Mouse (Mus musculus): Measurements from ENCODE around the gene Ccdc159. TPM values are rescaled to one million over a fixed set of nuclear protein-coding genes. Genes with fewer than 3 reads are reported as not detected.

Ccdc159 gene
- polyA plus RNA-seq, 1 experiment from 2014 or later: 8.9 TPM

DNA sequence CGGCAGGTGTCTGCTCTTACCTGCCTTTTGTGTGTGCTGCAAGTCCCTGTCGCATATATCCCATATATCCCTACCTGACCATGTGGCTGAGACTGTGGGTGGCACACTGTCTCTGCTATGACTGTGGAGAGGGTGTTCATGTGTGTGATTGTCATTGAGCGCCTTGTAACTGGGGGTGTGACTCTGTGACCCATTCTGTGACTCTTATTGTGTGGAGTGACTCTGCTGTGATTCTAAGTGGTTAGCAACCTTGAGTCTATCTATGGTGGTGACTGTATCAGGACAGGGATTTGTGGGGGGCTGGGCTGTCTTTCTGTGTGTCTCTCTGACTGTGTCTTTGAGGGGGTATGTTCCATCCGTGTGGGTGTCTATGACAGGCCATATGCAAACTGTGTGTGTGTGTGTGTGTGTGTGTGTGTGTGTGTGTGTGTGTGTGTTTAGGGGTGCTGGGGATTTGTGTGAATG lies 10.5 kb downstream of the Ccdc159 start:
- peak overlapping the region; percentile 89 for H3K9ac ChIP-seq
- H3K36me3 ChIP-seq: peaks cover 37% of the 10 kb centered on the region
- H3K27ac ChIP-seq: peak overlapping the region; percentile 90; the same call in 1 of the 2 replicates
- H3K4me2 ChIP-seq: peak overlapping the region; percentile 73
- 78% methylated on average over 4 of the region's 4 CpGs for WGBS
- peaks cover 28% of the 10 kb centered on the region for H3K4me1 ChIP-seq (replicated peaks)
- H3K4me3 ChIP-seq: peak overlapping the region; percentile 75
- no peaks in the 10 kb centered on the region for H3K27me3 ChIP-seq
- peak; percentile 15; the same call in 1 of the 2 replicates for ATAC-seq (ENCODE audit: low FRiP score)
- no peaks in the 10 kb centered on the region for H3K9me3 ChIP-seq

- WGBS: 89% methylated on average over 4 of the region's 4 CpGs
- ATAC-seq (ENCODE audit: low FRiP score): no peak
Measured at GRCm38 (mm10) chr9:21938234-21938855, 11.1 kb downstream of the Ccdc159 start.

GRCm38 (mm10) chr9:21943046-21943445 lies 15.8 kb downstream of the Ccdc159 start:
- H3K9ac ChIP-seq: no peak overlapping the region
- H3K4me2 ChIP-seq: no peak overlapping the region
- peaks cover 20% of the 10 kb centered on the region for H3K4me1 ChIP-seq (replicated peaks)
- ATAC-seq (ENCODE audit: low FRiP score): no peak
- peaks cover 69% of the 10 kb centered on the region for H3K36me3 ChIP-seq
- peaks cover 26% of the 10 kb centered on the region for H3K27me3 ChIP-seq
- H3K4me3 ChIP-seq: no peak overlapping the region
- no peaks in the 10 kb centered on the region for H3K9me3 ChIP-seq
- H3K27ac ChIP-seq: no peak overlapping the region
- WGBS: 83% methylated on average over 12 of the region's 12 CpGs

More at GRCm38 (mm10) chr9:21938234-21938855, 11.1 kb downstream of the Ccdc159 start:
- Histone ChIP-seq H3K4me3 (peak overlapping the region; percentile 75), H3K4me1 (replicated peaks) (peaks cover 28% of the 10 kb centered on the region), H3K27ac (no peak overlapping the region; the same call in 1 of the 2 replicates), H3K27me3 (no peaks in the 10 kb centered on the region), H3K9me3 (no peaks in the 10 kb centered on the region), H3K36me3 (peaks cover 38% of the 10 kb centered on the region), H3K4me2 (peak overlapping the region; percentile 73), H3K9ac (peak overlapping the region; percentile 89)

DNA sequence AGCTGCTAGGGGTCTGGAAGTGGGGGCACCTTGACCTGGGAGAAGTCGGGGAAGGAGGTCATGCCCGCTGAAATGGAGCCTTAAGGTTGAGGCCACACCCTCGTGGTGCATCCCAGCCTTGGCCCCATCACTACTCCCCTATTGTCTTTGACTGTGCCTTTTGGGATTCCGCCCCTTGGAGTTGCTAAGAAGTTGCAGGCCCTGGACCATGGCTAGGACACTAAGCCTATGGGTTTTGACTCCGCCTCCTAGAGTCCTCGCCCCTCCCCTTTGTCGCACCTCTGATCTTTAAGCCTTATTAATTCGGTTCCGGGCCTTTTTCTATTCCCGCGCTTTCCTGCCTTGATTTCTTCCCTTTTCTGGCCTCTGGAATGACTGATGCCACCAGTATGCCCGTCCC lies 16.4 kb downstream of the Ccdc159 start:
- H3K4me3 ChIP-seq: no peak overlapping the region
- no peaks in the 10 kb centered on the region for H3K9me3 ChIP-seq
- H3K4me2 ChIP-seq: no peak overlapping the region
- H3K36me3 ChIP-seq: peaks cover 66% of the 10 kb centered on the region
- H3K9ac ChIP-seq: no peak overlapping the region
- H3K27ac ChIP-seq: no peak overlapping the region
- H3K4me1 ChIP-seq (replicated peaks): peaks cover 14% of the 10 kb centered on the region
- ATAC-seq (ENCODE audit: low FRiP score): no peak
- WGBS: 47% methylated on average over 12 of the region's 12 CpGs
- peaks cover 32% of the 10 kb centered on the region for H3K27me3 ChIP-seq

DNA sequence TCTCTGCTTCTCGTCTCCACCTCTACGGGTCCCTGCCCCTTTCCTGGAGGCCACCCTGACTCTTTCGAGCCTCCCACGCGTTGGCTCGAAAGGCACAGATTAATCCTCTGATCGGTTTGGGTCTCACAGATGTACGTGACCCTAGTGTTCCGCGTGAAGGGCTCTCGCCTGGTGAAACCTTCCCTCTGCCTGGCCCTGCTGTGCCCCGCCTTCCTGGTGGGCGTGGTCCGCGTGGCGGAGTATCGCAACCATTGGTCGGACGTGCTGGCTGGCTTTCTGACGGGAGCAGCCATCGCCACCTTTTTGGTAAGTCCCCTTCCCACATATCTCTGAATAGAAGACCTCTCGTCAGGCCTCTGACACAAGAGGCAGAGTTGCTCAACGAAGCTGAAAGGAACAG lies 17.0 kb downstream of the Ccdc159 start:
- 22% methylated on average over 23 of the region's 23 CpGs for WGBS
- Histone ChIP-seq H3K4me3 (no peak overlapping the region), H3K4me1 (replicated peaks) (peaks cover 8% of the 10 kb centered on the region), H3K4me2 (no peak overlapping the region), H3K9me3 (no peaks in the 10 kb centered on the region), H3K9ac (no peak overlapping the region), H3K27ac (no peak overlapping the region), H3K27me3 (peaks cover 38% of the 10 kb centered on the region), H3K36me3 (peaks cover 63% of the 10 kb centered on the region)
- ATAC-seq (ENCODE audit: low FRiP score): no peak

GRCm38 (mm10) chr9:21947540-21948130 lies 20.4 kb downstream of the Ccdc159 start:
- no peak overlapping the region for H3K4me2 ChIP-seq
- no peak overlapping the region for H3K4me3 ChIP-seq

DNA sequence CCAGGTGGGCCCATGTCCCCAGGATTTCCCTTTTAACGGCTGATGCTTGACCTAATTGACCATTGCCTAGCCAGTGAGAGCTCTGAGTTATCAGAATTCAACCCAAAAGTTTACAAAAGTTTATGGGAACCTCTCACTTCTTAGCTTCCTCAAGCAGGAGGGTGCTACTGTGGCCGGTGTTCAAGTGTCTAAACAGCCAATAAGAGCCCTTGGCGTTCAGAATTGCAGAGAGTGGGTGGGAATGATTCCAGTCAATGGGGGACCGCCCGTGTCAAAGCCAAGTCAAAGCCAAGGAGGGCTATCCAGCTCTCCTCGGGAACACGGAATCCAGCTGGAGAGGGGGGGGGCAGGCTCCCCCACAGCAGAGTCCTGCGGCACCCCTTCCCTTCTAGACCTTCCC lies 20.9 kb downstream of the Ccdc159 start:
- no peaks in the 10 kb centered on the region for H3K9me3 ChIP-seq
- WGBS: 62% methylated on average over 8 of the region's 8 CpGs
- no peak for ATAC-seq (ENCODE audit: low FRiP score)
- no peak overlapping the region for H3K9ac ChIP-seq
- H3K27ac ChIP-seq: no peak overlapping the region
- peaks cover 6% of the 10 kb centered on the region; the same call in 1 of the 2 replicates for H3K4me1 ChIP-seq (replicated peaks)
- no peak overlapping the region for H3K4me3 ChIP-seq
- peaks cover 42% of the 10 kb centered on the region for H3K27me3 ChIP-seq
- H3K36me3 ChIP-seq: peaks cover 31% of the 10 kb centered on the region
- H3K4me2 ChIP-seq: no peak overlapping the region

More at GRCm38 (mm10) chr9:21947540-21948130, 20.4 kb downstream of the Ccdc159 start:
- H3K4me1 ChIP-seq (replicated peaks): 0 out of 2 replicates have a peak, but pooled peaks cover 5% of the 10 kb centered on the region
- H3K9me3 ChIP-seq: no peaks in the 10 kb centered on the region
- H3K9ac ChIP-seq: no peak overlapping the region
- no peak; the same call in 1 of the 2 replicates for ATAC-seq (ENCODE audit: low FRiP score)
- H3K36me3 ChIP-seq: peaks cover 33% of the 10 kb centered on the region
- no peak overlapping the region for H3K27ac ChIP-seq
- WGBS: 7% methylated on average over 28 of the region's 28 CpGs
- peaks cover 42% of the 10 kb centered on the region for H3K27me3 ChIP-seq

DNA sequence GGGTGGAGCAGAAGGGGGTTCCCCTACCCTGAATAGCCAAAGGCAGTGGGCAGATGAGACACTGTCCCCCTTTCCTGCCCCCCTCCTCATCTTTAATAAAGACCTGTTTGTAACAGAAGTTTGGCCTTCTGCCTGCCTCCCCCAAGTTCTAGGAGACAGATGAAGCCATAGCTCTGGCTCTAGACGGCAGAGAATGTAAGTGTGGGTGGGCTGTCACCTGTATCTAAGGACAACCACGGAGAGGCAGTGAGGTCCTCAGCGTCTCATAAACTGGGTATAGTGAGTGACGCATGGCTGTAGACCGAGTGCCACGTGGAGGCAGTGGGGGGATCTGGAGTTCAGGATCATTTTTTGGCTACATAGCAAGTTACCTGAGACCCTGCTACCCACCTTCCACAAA lies 21.5 kb downstream of the Ccdc159 start:
- peaks cover 12% of the 10 kb centered on the region for H3K4me1 ChIP-seq (replicated peaks)
- H3K27me3 ChIP-seq: peaks cover 42% of the 10 kb centered on the region
- peaks cover 31% of the 10 kb centered on the region for H3K36me3 ChIP-seq
- H3K9me3 ChIP-seq: no peaks in the 10 kb centered on the region
- no peak for ATAC-seq (ENCODE audit: low FRiP score)
- H3K4me3 ChIP-seq: no peak overlapping the region
- no peak overlapping the region for H3K27ac ChIP-seq
- H3K4me2 ChIP-seq: no peak overlapping the region
- 66% methylated on average over 6 of the region's 6 CpGs for WGBS
- H3K9ac ChIP-seq: no peak overlapping the region

DNA sequence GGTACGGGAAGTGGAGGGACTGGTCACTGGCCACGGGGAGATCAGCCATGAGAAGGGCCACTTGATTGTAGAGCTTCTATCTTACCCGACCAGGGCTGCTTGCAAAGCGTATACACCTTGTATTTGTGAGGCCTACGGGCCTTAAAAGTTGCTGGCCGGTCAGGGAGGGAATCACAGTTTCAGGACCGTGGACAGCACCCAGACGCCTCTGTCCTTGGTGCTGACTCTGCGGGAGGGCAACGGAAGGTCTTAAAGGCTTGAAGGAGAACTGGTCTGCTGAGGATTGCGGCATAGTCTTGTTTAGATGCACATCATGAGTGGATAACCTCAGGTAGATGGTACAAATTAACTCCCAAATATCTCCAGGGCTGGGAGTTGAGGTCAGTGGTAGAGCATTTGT lies 23.1 kb downstream of the Ccdc159 start:
- Histone ChIP-seq H3K4me1 (replicated peaks) (peaks cover 17% of the 10 kb centered on the region), H3K36me3 (peaks cover 23% of the 10 kb centered on the region), H3K9me3 (no peaks in the 10 kb centered on the region), H3K4me3 (no peak overlapping the region), H3K27ac (no peak overlapping the region), H3K9ac (no peak overlapping the region), H3K4me2 (no peak overlapping the region), H3K27me3 (peaks cover 40% of the 10 kb centered on the region)
- ATAC-seq (ENCODE audit: low FRiP score): no peak
- WGBS: 19% methylated on average over 11 of the region's 11 CpGs

- Histone ChIP-seq H3K27ac (no peak overlapping the region), H3K27me3 (peaks cover 24% of the 10 kb centered on the region), H3K4me3 (no peak overlapping the region), H3K9ac (no peak overlapping the region), H3K36me3 (peaks cover 10% of the 10 kb centered on the region), H3K4me1 (replicated peaks) (peaks cover 24% of the 10 kb centered on the region), H3K9me3 (no peaks in the 10 kb centered on the region), H3K4me2 (no peak overlapping the region)
- 89% methylated on average over 3 of the region's 3 CpGs for whole genome bisulfite sequencing
- no peak for ATAC-seq (ENCODE audit: low FRiP score)
Measured at GRCm38 (mm10) chr9:21951977-21952376, 24.7 kb downstream of the Ccdc159 start.

DNA sequence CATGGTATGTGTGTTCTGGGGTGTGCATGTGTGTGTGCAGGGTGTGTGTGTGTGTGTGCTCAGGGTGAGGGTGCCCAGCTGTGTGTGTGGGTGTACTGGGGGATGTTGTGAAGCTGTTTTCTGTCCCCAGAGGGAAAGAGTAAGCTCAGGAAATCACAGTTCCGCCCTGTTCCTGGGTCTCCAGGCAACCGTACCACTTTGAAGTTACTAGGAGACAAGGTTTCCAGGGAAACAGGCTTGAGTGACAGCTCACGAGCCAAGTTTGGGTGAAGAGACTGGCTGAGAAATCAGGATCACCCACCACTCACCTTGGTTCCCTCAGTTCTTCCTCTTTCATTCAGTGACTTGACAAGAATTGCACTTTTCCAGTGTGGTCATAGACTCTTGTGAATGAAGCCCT lies 26.3 kb downstream of the Ccdc159 start:
- Histone ChIP-seq H3K4me3 (no peak overlapping the region), H3K9ac (no peak overlapping the region), H3K36me3 (peaks cover 4% of the 10 kb centered on the region; the same call in 1 of the 2 replicates), H3K27ac (no peak overlapping the region), H3K4me2 (no peak overlapping the region), H3K4me1 (replicated peaks) (peaks cover 21% of the 10 kb centered on the region), H3K9me3 (no peaks in the 10 kb centered on the region), H3K27me3 (peaks cover 16% of the 10 kb centered on the region; the same call in 1 of the 2 replicates)
- 8% methylated on average over 3 of the region's 3 CpGs for WGBS
- ATAC-seq (ENCODE audit: low FRiP score): no peak

GRCm38 (mm10) chr9:21954635-21955034 lies 27.4 kb downstream of the Ccdc159 start:
- Histone ChIP-seq H3K4me1 (replicated peaks) (peaks cover 21% of the 10 kb centered on the region), H3K4me2 (peak overlapping the region; percentile 59; the same call in 1 of the 2 replicates), H3K27ac (no peak overlapping the region), H3K27me3 (peaks cover 17% of the 10 kb centered on the region), H3K4me3 (peak overlapping the region; percentile 61; the same call in 1 of the 2 replicates), H3K9ac (no peak overlapping the region), H3K9me3 (no peaks in the 10 kb centered on the region), H3K36me3 (peaks cover 7% of the 10 kb centered on the region; the same call in 1 of the 2 replicates)
- 72% methylated on average over 3 of the region's 3 CpGs for WGBS
- ATAC-seq (ENCODE audit: low FRiP score): no peak

Measured in hindbrain, embryonic 13.5 days (tissue).